Mouse (Mus musculus): ENCODE results near the gene Sgo2a.

DNA sequence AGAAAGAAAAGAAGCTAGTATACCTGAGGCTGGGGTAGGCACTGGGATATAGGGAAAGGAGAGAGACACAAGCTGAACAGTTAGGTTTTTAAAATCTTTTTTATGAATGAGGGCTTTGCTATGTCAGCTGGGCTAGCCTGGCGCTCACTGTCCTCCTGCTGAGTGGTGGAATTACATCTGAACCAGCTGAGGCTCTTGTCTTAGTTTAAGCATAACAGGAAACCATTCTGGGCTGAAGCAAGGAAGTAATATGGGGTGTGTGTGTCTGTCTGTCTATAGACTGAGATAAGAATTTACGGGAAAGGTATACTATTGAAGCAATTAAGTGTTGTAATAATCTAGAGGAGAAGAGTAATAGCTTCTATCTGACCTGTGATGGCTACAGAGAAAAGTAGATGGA, 24.2 kb upstream of the Sgo2a start:
- no peak for TF ChIP-seq POLR2A (IDR thresholded peaks at IDR 0.05; ENCODE audit: extremely low read depth, insufficient read depth, low read length)
- no peak for TF ChIP-seq CTCF (IDR thresholded peaks at IDR 0.05; ENCODE audit: low read depth, low read length)
